Mouse (Mus musculus): Measurements from ENCODE around the gene Zfp248. TPM values are rescaled to one million over a fixed set of nuclear protein-coding genes. Genes with fewer than 3 reads are reported as not detected.

The Zfp248 gene
- total RNA-seq (2023): not detected

GRCm38 (mm10) chr6:118455042-118455631, at the start of gene Zfp248:
Gene Zfp248 (minus strand): TSS chr6:118455528.

DNA sequence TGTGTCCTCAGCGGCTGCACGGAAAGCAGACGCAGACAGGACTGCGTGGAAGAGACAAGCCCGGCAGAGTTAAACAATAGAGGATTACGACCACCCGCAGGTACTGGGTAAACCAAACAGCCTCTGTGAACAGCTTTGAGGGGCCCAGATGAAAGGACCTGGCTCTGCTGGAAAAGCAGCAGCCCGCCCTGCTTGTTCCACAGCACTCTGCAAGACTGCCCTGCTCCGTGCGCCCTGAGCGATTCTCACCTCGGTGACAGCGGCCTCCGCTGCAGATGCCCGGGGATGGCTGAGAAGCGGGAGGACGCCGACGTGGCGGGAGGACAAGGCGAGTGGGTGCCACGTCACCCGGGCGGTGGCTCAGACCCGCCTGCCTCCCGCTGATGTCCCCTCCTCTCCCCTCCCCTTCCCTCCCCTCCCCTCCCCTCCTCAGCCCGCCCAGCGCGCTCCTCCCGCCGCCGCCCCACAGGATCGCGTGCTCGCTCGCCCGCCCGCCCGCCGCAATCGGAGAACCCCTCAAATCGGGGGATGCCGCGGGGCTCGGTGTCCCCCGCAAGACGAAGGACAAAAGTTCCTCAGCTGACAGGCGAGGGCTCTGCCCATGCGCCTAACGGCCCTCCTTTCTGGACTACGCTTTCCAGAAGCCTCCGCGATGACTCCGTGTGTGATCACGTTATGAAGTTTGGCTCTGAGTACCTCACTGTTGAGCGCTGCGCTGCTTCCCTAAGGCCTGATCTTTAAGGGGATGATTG, 23.8 kb upstream of the Zfp248 start, which contains the start of gene Zfp9:
Gene Zfp9, minus strand, starts transcription at position 364 of the 752 bp plus-strand sequence.

GRCm38 (mm10) chr6:118419050-118419920, 36.0 kb downstream of the Zfp248 start, which contains the start of gene Bms1:
Gene Bms1 (minus strand): TSS chr6:118419474.

Other genes starting within 250 kb of the Zfp248 start
- 10 to 100 TPM; 20.9 to 21.1 TPM for gene Bms1, start 36.1 kb downstream of the Zfp248 start, total RNA-seq (2023)
- gene Zfp9, start 23.8 kb upstream of the Zfp248 start, total RNA-seq (2023): under 1 TPM; 0.13 to 0.15 TPM
- gene Ankrd26, start 106.7 kb upstream of the Zfp248 start, total RNA-seq (2023): 1 to 10 TPM; 2.7 to 3.0 TPM

Data from neutrophil, adult 83 days (primary cell).